Mouse (Mus musculus): ENCODE results near the gene Dnah3.

- TF ChIP-seq EP300 (IDR thresholded peaks at IDR 0.05; ENCODE audit: low read depth) (no peak), CTCF (IDR thresholded peaks at IDR 0.05; ENCODE audit: low read depth) (no peak)
Measured at GRCm38 (mm10) chr7:119892198-119892597, 202.9 kb downstream of the Dnah3 start.

Measured in liver, postnatal 0 days (tissue).